Mouse (Mus musculus) heart, embryonic 13.5 days (tissue): ENCODE measurements at regions not wholly inside any gene's neighbourhood (a gene's known extent, or its start where the extent isn't known, plus 50 kb on each side); places are given as distances from the start of the nearest gene placed in this dataset.

Experiments used
- ATAC-seq: fragments of 200-750 bp; cut with Nextera tagmentation; 2 replicates; pipeline ENCODE4 v1.8.0; 2017; ENCODE audit warnings: moderate TSS enrichment; ENCODE audit not compliant: insufficient number of reproducible peaks, low FRiP score, low TSS enrichment; ENCODE audit errors: extremely low read depth
- H3K27ac ChIP-seq: fragments of 300-500 bp; sonication (generic); replicated peaks from 2 replicates; pipeline ENCODE4 v1.5.1; 2015; ENCODE audit warnings: moderate library complexity, mild to moderate bottlenecking, inconsistent platforms
- H3K27me3 ChIP-seq: fragments of 300-500 bp; sonication (generic); replicated peaks from 2 replicates; pipeline ENCODE4 v1.6.1; 2015; ENCODE audit warnings: mild to moderate bottlenecking, inconsistent platforms
- H3K36me3 ChIP-seq: fragments of 300-500 bp; sonication (generic); 2 replicates; pipeline ENCODE4 v1.6.1; 2015; ENCODE audit warnings: mild to moderate bottlenecking, inconsistent platforms
- H3K4me1 ChIP-seq: fragments of 300-500 bp; sonication (generic); 2 replicates; pipeline ENCODE4 v1.6.1; 2015; ENCODE audit warnings: inconsistent platforms
- H3K4me2 ChIP-seq: fragments of 300-500 bp; sonication (generic); 2 replicates; pipeline ENCODE4 v1.6.1; 2015; ENCODE audit warnings: inconsistent platforms, mild to moderate bottlenecking, moderate library complexity
- H3K4me3 ChIP-seq: fragments of 300-500 bp; sonication (generic); 2 replicates; pipeline ENCODE4 v1.5.1; 2015; ENCODE audit warnings: moderate library complexity, mild to moderate bottlenecking, inconsistent platforms
- H3K9ac ChIP-seq: fragments of 300-500 bp; sonication (generic); 2 replicates; pipeline ENCODE4 v1.6.1; 2015; ENCODE audit warnings: inconsistent platforms, mild to moderate bottlenecking, moderate library complexity
- H3K9me3 ChIP-seq: fragments of 300-500 bp; sonication (generic); 2 replicates; pipeline ENCODE4 v1.6.1; 2016; ENCODE audit warnings: inconsistent platforms
- WGBS: fragments of 180-500 bp; shearing (Covaris S2); methylation state at CpG from one replicate; pipeline ENCODE4 v1.1.7; 2015; ENCODE audit warnings: mixed read lengths; 5-methylcytosine and 5-hydroxymethylcytosine counted together

- H3K4me1 ChIP-seq, result no peaks in the 10 kb centered on the region
- WGBS, result 82% methylated on average over 4 of the region's 4 CpGs
- H3K27me3 ChIP-seq, result no peaks in the 10 kb centered on the region
- no peaks in the 10 kb centered on the region for H3K9me3 ChIP-seq
- no peak overlapping the region for H3K9ac ChIP-seq
- no peak overlapping the region for H3K4me2 ChIP-seq
- H3K27ac ChIP-seq, result no peak overlapping the region
- H3K36me3 ChIP-seq, result no peaks in the 10 kb centered on the region
- no peak for ATAC-seq
- H3K4me3 ChIP-seq, result no peak overlapping the region
These were observed 136.6 kb upstream of the Mmadhc start for GRCm38 (mm10) chr2:50433166-50433565.

GRCm38 (mm10) chr2:50425151-50425550 lies 128.6 kb upstream of the Mmadhc start:
- 83% methylated on average over 3 of the region's 3 CpGs for WGBS
- no peaks in the 10 kb centered on the region for H3K9me3 ChIP-seq
- H3K36me3 ChIP-seq, result no peaks in the 10 kb centered on the region
- no peaks in the 10 kb centered on the region for H3K4me1 ChIP-seq
- no peak overlapping the region for H3K9ac ChIP-seq
- no peak overlapping the region for H3K4me2 ChIP-seq
- H3K27ac ChIP-seq, result no peak overlapping the region
- ATAC-seq, result no peak
- H3K4me3 ChIP-seq, result no peak overlapping the region
- no peaks in the 10 kb centered on the region for H3K27me3 ChIP-seq

GRCm38 (mm10) chr2:50419648-50420047 lies 123.0 kb upstream of the Mmadhc start:
- WGBS, result 55% methylated on average over 3 of the region's 3 CpGs
- no peaks in the 10 kb centered on the region for H3K4me1 ChIP-seq
- no peak overlapping the region for H3K4me2 ChIP-seq
- no peak for ATAC-seq
- no peaks in the 10 kb centered on the region for H3K27me3 ChIP-seq
- H3K36me3 ChIP-seq, result no peaks in the 10 kb centered on the region
- no peak overlapping the region for H3K27ac ChIP-seq
- no peak overlapping the region for H3K4me3 ChIP-seq
- no peaks in the 10 kb centered on the region for H3K9me3 ChIP-seq
- H3K9ac ChIP-seq, result no peak overlapping the region

GRCm38 (mm10) chr2:50417643-50418042 lies 121.0 kb upstream of the Mmadhc start:
- 66% methylated on average over 5 of the region's 5 CpGs for WGBS
- Histone ChIP-seq H3K27me3 (no peaks in the 10 kb centered on the region), H3K27ac (no peak overlapping the region), H3K4me3 (no peak overlapping the region), H3K4me2 (no peak overlapping the region), H3K9ac (no peak overlapping the region), H3K36me3 (no peaks in the 10 kb centered on the region), H3K9me3 (no peaks in the 10 kb centered on the region), H3K4me1 (no peaks in the 10 kb centered on the region)
- ATAC-seq, result no peak

GRCm38 (mm10) chr2:50417135-50417534 lies 120.5 kb upstream of the Mmadhc start:
- ATAC-seq, result no peak

GRCm38 (mm10) chr2:50416056-50416455 lies 119.5 kb upstream of the Mmadhc start:
- Histone ChIP-seq H3K36me3 (no peaks in the 10 kb centered on the region), H3K27ac (no peak overlapping the region), H3K4me3 (no peak overlapping the region), H3K4me2 (no peak overlapping the region), H3K4me1 (no peaks in the 10 kb centered on the region), H3K9me3 (no peaks in the 10 kb centered on the region), H3K27me3 (no peaks in the 10 kb centered on the region), H3K9ac (no peak overlapping the region)
- WGBS, result 67% methylated on average over 2 of the region's 2 CpGs
- no peak for ATAC-seq

More at GRCm38 (mm10) chr2:50417135-50417534, 120.5 kb upstream of the Mmadhc start:
- H3K27ac ChIP-seq, result no peak overlapping the region
- no peaks in the 10 kb centered on the region for H3K36me3 ChIP-seq
- no peak overlapping the region for H3K9ac ChIP-seq
- no peaks in the 10 kb centered on the region for H3K9me3 ChIP-seq
- H3K27me3 ChIP-seq, result no peaks in the 10 kb centered on the region
- H3K4me2 ChIP-seq, result no peak overlapping the region
- H3K4me3 ChIP-seq, result no peak overlapping the region
- no peaks in the 10 kb centered on the region for H3K4me1 ChIP-seq
- WGBS, result 79% methylated on average over 5 of the region's 5 CpGs

GRCm38 (mm10) chr2:50405932-50406331 lies 109.3 kb upstream of the Mmadhc start:
- no peaks in the 10 kb centered on the region for H3K36me3 ChIP-seq
- 51% methylated on average over 4 of the region's 4 CpGs for WGBS
- H3K4me1 ChIP-seq, result no peaks in the 10 kb centered on the region
- no peak overlapping the region for H3K27ac ChIP-seq
- no peaks in the 10 kb centered on the region for H3K27me3 ChIP-seq
- no peak overlapping the region for H3K9ac ChIP-seq
- ATAC-seq, result no peak
- no peak overlapping the region for H3K4me2 ChIP-seq
- H3K4me3 ChIP-seq, result no peak overlapping the region
- H3K9me3 ChIP-seq, result no peaks in the 10 kb centered on the region

- WGBS, result 70% methylated on average over 6 of the region's 6 CpGs
- no peak for ATAC-seq
- Histone ChIP-seq H3K27ac (no peak overlapping the region), H3K27me3 (no peaks in the 10 kb centered on the region), H3K9me3 (no peaks in the 10 kb centered on the region), H3K4me3 (no peak overlapping the region), H3K4me2 (no peak overlapping the region), H3K4me1 (peaks cover 5% of the 10 kb centered on the region), H3K36me3 (no peaks in the 10 kb centered on the region), H3K9ac (no peak overlapping the region)
These were observed 106.5 kb upstream of the Mmadhc start for GRCm38 (mm10) chr2:50403106-50403505.

- Histone ChIP-seq H3K4me3 (no peak overlapping the region), H3K4me2 (no peak overlapping the region), H3K9me3 (no peaks in the 10 kb centered on the region), H3K4me1 (peaks cover 9% of the 10 kb centered on the region), H3K27me3 (no peaks in the 10 kb centered on the region), H3K27ac (no peak overlapping the region), H3K9ac (no peak overlapping the region), H3K36me3 (no peaks in the 10 kb centered on the region)
- 62% methylated on average over 5 of the region's 5 CpGs for WGBS
- ATAC-seq, result no peak
These were observed 102.0 kb upstream of the Mmadhc start for GRCm38 (mm10) chr2:50398576-50398975.

- H3K9ac ChIP-seq, result no peak overlapping the region
- no peak overlapping the region for H3K27ac ChIP-seq
- H3K4me2 ChIP-seq, result no peak overlapping the region
- H3K36me3 ChIP-seq, result no peaks in the 10 kb centered on the region
- ATAC-seq, result no peak
- H3K4me1 ChIP-seq, result peaks cover 10% of the 10 kb centered on the region
- no peak overlapping the region for H3K4me3 ChIP-seq
- H3K9me3 ChIP-seq, result no peaks in the 10 kb centered on the region
- 71% methylated on average over 16 of the region's 16 CpGs for WGBS
- no peaks in the 10 kb centered on the region for H3K27me3 ChIP-seq
These were observed 81.2 kb upstream of the Mmadhc start for GRCm38 (mm10) chr2:50377609-50378413.

- H3K27me3 ChIP-seq, result no peaks in the 10 kb centered on the region
- H3K27ac ChIP-seq, result no peak overlapping the region
- H3K4me1 ChIP-seq, result peaks cover 10% of the 10 kb centered on the region
- H3K4me2 ChIP-seq, result no peak overlapping the region
- no peak overlapping the region for H3K4me3 ChIP-seq
- no peak for ATAC-seq
- no peaks in the 10 kb centered on the region for H3K36me3 ChIP-seq
- H3K9ac ChIP-seq, result no peak overlapping the region
- WGBS, result 28% methylated on average over 2 of the region's 2 CpGs
- no peaks in the 10 kb centered on the region for H3K9me3 ChIP-seq
These were observed 77.0 kb upstream of the Mmadhc start for GRCm38 (mm10) chr2:50373626-50374025.

- no peak for ATAC-seq
- Histone ChIP-seq H3K4me3 (no peak overlapping the region), H3K27me3 (no peaks in the 10 kb centered on the region), H3K4me2 (no peak overlapping the region), H3K9ac (no peak overlapping the region), H3K27ac (no peak overlapping the region), H3K9me3 (no peaks in the 10 kb centered on the region), H3K4me1 (peaks cover 10% of the 10 kb centered on the region), H3K36me3 (no peaks in the 10 kb centered on the region)
- WGBS, result 78% methylated on average over 7 of the region's 7 CpGs
These were observed 76.4 kb upstream of the Mmadhc start for GRCm38 (mm10) chr2:50373006-50373405.
